Mouse (Mus musculus): ENCODE results near the gene Slc16a5.

Slc16a5 gene

DNA sequence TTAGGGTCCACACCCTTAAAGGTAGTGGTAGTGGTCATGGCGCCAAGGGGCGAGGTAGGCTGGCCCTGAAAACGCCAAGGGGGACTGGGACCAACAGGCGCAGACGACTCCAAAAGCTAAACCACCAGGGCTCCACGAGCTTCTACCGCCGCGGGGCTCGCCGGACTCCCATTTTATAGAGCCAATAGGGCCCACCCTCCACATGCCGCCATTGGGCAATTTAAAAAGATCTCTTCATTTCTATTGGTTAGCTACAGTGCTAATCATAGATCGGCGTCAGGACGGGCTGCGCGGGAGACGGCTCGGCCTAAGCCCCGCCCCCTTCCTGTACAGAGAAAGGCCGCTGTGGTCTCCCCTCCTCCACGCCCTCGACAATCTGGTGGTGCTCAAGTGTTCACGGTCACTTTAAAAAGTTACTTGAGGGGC, 52.0 kb downstream of the Slc16a5 start, which contains the start of gene Jpt1:
Gene Jpt1 (minus strand): TSS at position 150 of the 426 bp plus-strand sequence.
- peak; percentile 98 for DNase-seq (ENCODE audit: low read depth, low spot score)

DNA sequence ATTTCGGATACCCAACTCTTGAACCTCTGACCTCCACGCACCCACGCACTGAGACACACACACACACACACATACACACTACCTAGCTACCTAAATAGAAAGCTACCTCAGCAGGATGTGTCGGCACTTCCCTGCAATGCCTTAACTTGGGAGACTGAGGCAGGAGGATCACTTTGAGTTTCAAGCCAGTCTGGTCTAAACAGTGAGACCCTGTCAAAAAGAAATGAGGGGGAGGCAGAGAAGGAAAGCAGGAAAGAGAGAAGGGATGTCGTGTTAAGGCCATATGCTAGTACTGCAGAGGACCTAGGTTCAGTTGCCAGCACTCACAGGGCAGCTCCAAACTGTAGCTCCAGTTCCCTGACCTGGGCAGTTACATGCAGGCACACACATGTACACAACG, 52.7 kb downstream of the Slc16a5 start:
- no peak for DNase-seq (ENCODE audit: low read depth, low spot score)

GRCm38 (mm10) chr11:115516942-115517341, 54.7 kb downstream of the Slc16a5 start:
- DNase-seq (ENCODE audit: low read depth, low spot score) = peak; percentile 43

GRCm38 (mm10) chr11:115518693-115519092, 56.4 kb downstream of the Slc16a5 start:
- no peak for DNase-seq (ENCODE audit: low read depth, low spot score)

- no peak for DNase-seq (ENCODE audit: low read depth, low spot score)
Observed at GRCm38 (mm10) chr11:115519581-115519980, 57.3 kb downstream of the Slc16a5 start.

DNA sequence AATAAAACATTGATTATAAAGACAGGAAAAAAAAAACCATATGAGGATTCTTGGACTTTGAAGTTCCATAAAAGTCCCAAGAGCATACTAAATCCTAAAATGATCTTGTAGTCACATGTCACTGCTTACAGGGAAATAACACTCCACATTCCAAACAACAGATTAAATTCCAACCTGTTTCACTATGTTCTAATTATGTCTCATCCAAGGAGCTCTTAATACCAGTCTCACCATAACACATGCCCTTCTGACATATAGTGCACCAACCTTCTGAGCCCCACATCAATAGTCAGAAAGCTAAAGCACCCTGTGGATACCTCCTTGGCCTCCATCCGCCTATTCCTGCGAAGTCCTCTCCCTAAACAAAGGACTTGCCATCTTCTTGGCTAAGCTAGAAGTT, 57.9 kb downstream of the Slc16a5 start:
- DNase-seq (ENCODE audit: low read depth, low spot score) = no peak

DNA sequence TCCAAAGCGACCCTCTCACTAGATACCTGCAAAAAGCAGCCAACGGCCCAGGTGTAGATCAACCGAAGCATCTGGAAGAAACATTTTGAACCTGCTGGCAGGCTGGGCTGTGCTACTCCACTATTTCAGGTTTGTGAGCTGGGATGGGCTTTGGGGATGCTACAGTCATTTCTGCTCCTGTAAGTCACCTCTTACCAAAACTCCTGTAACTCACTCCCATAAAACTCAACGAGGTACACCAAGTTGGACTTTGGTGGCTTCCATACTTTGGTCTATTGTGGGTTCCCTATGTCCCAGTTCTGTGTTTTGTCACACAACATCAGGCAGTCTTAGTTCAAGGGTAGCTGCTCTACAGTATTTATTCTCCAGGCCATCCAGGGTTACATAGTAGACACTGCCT, 58.8 kb downstream of the Slc16a5 start:
- DNase-seq (ENCODE audit: low read depth, low spot score) = no peak

- no peak for DNase-seq (ENCODE audit: low read depth, low spot score)
Observed at GRCm38 (mm10) chr11:115522238-115522637, 60.0 kb downstream of the Slc16a5 start.

- DNase-seq (ENCODE audit: low read depth, low spot score) = no peak
Observed at GRCm38 (mm10) chr11:115522703-115523102, 60.4 kb downstream of the Slc16a5 start.

Measured in skeletal muscle tissue, adult 2 months (tissue).